12 mouse cellular contexts compared by ENCODE assay signal in genomic region chr4:116668145-116668544, GRCm38 (mm10). TPM values are rescaled to one million over a fixed set of nuclear protein-coding genes. Genes with fewer than 3 reads are reported as not detected.
A peak's percentile ranks its signal among the peaks of the same experiment; 100 is the strongest.
DNase-seq lines count a peak whose midpoint lies in the region; TF ChIP-seq lines count a peak whose summit lies in the region.
"Had no signal": no experiment of that assay in that cellular context is flagged by ENCODE, and none has a peak within 500 bp of the region (broad histone marks: within the 10 kb centered on the region; RNA-seq: fewer than 3 reads in every experiment).

No protein-coding gene starts in this region.

- no peaks in the 10 kb centered on the region for H3K27me3 ChIP-seq in CH12.LX (replicated peaks)
- H3K27me3 ChIP-seq: embryonic facial prominence, embryonic 15.5 days; limb, embryonic 12.5 days had no signal

- TF ChIP-seq EP300 in CH12.LX (IDR thresholded peaks at IDR 0.05; ENCODE audit: low read length), result peak; percentile 55; the same call in 1 of the 2 replicates

- in situ Hi-C loops in CH12.LX (cut with MboI; ENCODE audit: low pct_ligation_motif_present, low pct_unique_long_range_greater_than_20kb, low sequenced_read_pairs), result no loop called here

- H3K79me2 ChIP-seq in CH12.LX (replicated peaks; ENCODE audit: control insufficient read depth, extremely low read depth, insufficient read depth, poor library complexity, severe bottlenecking), result no peaks in the 10 kb centered on the region

- no peaks in the 10 kb centered on the region for H3K36me3 ChIP-seq in CH12.LX (replicated peaks in 1 of 2; ENCODE audit: control insufficient read depth in 1 of 2, insufficient read depth in 1 of 2, low read length in 1 of 2)
- H3K36me3 ChIP-seq: embryonic facial prominence, embryonic 15.5 days; limb, embryonic 12.5 days had no signal

- no peak overlapping the region; the same call in 1 of the 2 replicates for H3K27ac ChIP-seq in CH12.LX (ENCODE audit: insufficient read depth, low read depth)
- H3K27ac ChIP-seq: embryonic facial prominence, embryonic 15.5 days; limb, embryonic 12.5 days had no signal

- TF ChIP-seq RAD21 in CH12.LX (IDR thresholded peaks at IDR 0.05; ENCODE audit: low read depth, low read length), result no peak

- no peak for TF ChIP-seq CTCF in CH12.LX (conservative IDR thresholded peaks at IDR 0.05 in 1 of 2, IDR thresholded peaks at IDR 0.05 in 1 of 2; ENCODE audit: low read depth in 2 of 2, low read length in 2 of 2)

- DNase-seq in kidney, adult 9 months, result peak; percentile 56
- no peak for DNase-seq in kidney, postnatal 4 days
- DNase-seq in CH12.LX (ENCODE audit: extremely low read depth), result peak; percentile 58
- DNase-seq in fibroblast of lung, adult 2 months (ENCODE audit: low read depth), result peak; percentile 79
- DNase-seq in monocyte, adult 2 months (ENCODE audit: low read depth in 1 of 2, low spot score in 2 of 2), result peak; percentile 25 to 55
- no peak for DNase-seq in thymus, postnatal 0 days (ENCODE audit: low spot score)
- no peak for DNase-seq in urinary bladder, adult 2 months (ENCODE audit: low spot score)
- DNase-seq in retina, postnatal 1 day, result no peak
- DNase-seq: gastrocnemius, postnatal 10 days; midbrain, embryonic 14.5 days had no signal

- H3K9me3 ChIP-seq in CH12.LX (replicated peaks; ENCODE audit: low read length), result no peaks in the 10 kb centered on the region
- H3K9me3 ChIP-seq: embryonic facial prominence, embryonic 15.5 days; limb, embryonic 12.5 days had no signal

- H3K9ac ChIP-seq in CH12.LX (ENCODE audit: insufficient read depth, low read depth), result no peak overlapping the region
- H3K9ac ChIP-seq: embryonic facial prominence, embryonic 15.5 days; limb, embryonic 12.5 days had no signal

- dilution Hi-C loops in CH12.LX (cut with MboI; ENCODE audit: extremely low pct_ligation_motif_present, extremely low pct_unique_long_range_greater_than_20kb, low sequenced_read_pairs), result no loop called here

- H3K4me3 ChIP-seq in CH12.LX (replicated peaks in 1 of 3; ENCODE audit: low read depth in 2 of 3, low read length in 2 of 3, poor library complexity in 1 of 3), result no peak overlapping the region
- H3K4me3 ChIP-seq: embryonic facial prominence, embryonic 15.5 days; limb, embryonic 12.5 days had no signal

- no peak overlapping the region for H3K4me2 ChIP-seq in CH12.LX (ENCODE audit: insufficient read depth, low read depth, poor library complexity, severe bottlenecking)
- H3K4me2 ChIP-seq: embryonic facial prominence, embryonic 15.5 days; limb, embryonic 12.5 days had no signal

- TF ChIP-seq POLR2A in CH12.LX (IDR thresholded peaks at IDR 0.05; ENCODE audit: low read depth, low read length), result no peak

- peaks cover 9 to 18% of the 10 kb centered on the region in 2 experiments for H3K4me1 ChIP-seq in CH12.LX (ENCODE audit: control insufficient read depth in 1 of 2, insufficient read depth in 2 of 2)
- H3K4me1 ChIP-seq: embryonic facial prominence, embryonic 15.5 days; limb, embryonic 12.5 days had no signal

TF ChIP-seq in CH12.LX, 34 proteins besides CTCF, POLR2A, EP300 and RAD21:
- peak; percentile 3; the same call in 1 of the 2 replicates for TF ChIP-seq USF1 (IDR thresholded peaks at IDR 0.05; ENCODE audit: low read depth, low read length)
- TF ChIP-seq CHD1 (IDR thresholded peaks at IDR 0.05; ENCODE audit: low read depth, low read length), result no peak
- no peak for TF ChIP-seq GABPA (IDR thresholded peaks at IDR 0.05; ENCODE audit: insufficient replicate concordance, low read depth, low read length)
- TF ChIP-seq E2F4 (IDR thresholded peaks at IDR 0.05; ENCODE audit: insufficient replicate concordance, low read depth, low read length), result no peak
- TF ChIP-seq POLR2AphosphoS2 (IDR thresholded peaks at IDR 0.05; ENCODE audit: low read depth, low read length), result no peak
- no peak for TF ChIP-seq JUN (IDR thresholded peaks at IDR 0.05; ENCODE audit: insufficient read depth, low read depth, low read length)
- TF ChIP-seq TBP (conservative IDR thresholded peaks at IDR 0.05; ENCODE audit: low read depth, low read length), result no peak
- no peak for TF ChIP-seq MEF2A (IDR thresholded peaks at IDR 0.05; ENCODE audit: borderline replicate concordance, low read depth, low read length)
- no peak for TF ChIP-seq SMC3 (IDR thresholded peaks at IDR 0.05; ENCODE audit: low read depth, low read length)
- TF ChIP-seq ETS1 (conservative IDR thresholded peaks at IDR 0.05; ENCODE audit: low read depth, low read length), result peak; percentile 69
- TF ChIP-seq CHD2 (IDR thresholded peaks at IDR 0.05; ENCODE audit: low read length), result no peak
- TF ChIP-seq PAX5 (IDR thresholded peaks at IDR 0.05; ENCODE audit: low read length), result no peak
- TF ChIP-seq NELFE (IDR thresholded peaks at IDR 0.05; ENCODE audit: low read depth, low read length), result no peak
- no peak for TF ChIP-seq ZKSCAN1 (IDR thresholded peaks at IDR 0.05; ENCODE audit: borderline replicate concordance, low read depth, low read length)
- 0 out of 2 replicates have a peak, but pooled peaks have one; percentile 12 for TF ChIP-seq MYC (IDR thresholded peaks at IDR 0.05; ENCODE audit: low read depth, low read length)
- TF ChIP-seq ELF1 (IDR thresholded peaks at IDR 0.05; ENCODE audit: low read depth, low read length), result no peak
- TF ChIP-seq JUND (conservative IDR thresholded peaks at IDR 0.05; ENCODE audit: low read depth, low read length), result 0 out of 2 replicates have a peak, but pooled peaks have one; percentile 13
- TF ChIP-seq MXI1 (IDR thresholded peaks at IDR 0.05; ENCODE audit: low read depth, low read length), result 0 out of 2 replicates have a peak, but pooled peaks have one; percentile 53
- TF ChIP-seq USF2 (conservative IDR thresholded peaks at IDR 0.05; ENCODE audit: low read depth, low read length), result no peak
- TF ChIP-seq ZMIZ1 (IDR thresholded peaks at IDR 0.05; ENCODE audit: low read depth, low read length), result no peak
- peak; percentile 47; the same call in 1 of the 2 replicates for TF ChIP-seq RCOR1 (conservative IDR thresholded peaks at IDR 0.05; ENCODE audit: low read depth, low read length)
- TF ChIP-seq ZNF384 (IDR thresholded peaks at IDR 0.05; ENCODE audit: low read depth, low read length), result peak; percentile 41; the same call in 1 of the 2 replicates
- no peak for TF ChIP-seq HCFC1 (IDR thresholded peaks at IDR 0.05; ENCODE audit: low read depth, low read length)
- TF ChIP-seq MAX (IDR thresholded peaks at IDR 0.05; ENCODE audit: low read length), result peak; percentile 73
- no peak for TF ChIP-seq KAT2A (IDR thresholded peaks at IDR 0.05; ENCODE audit: insufficient replicate concordance, low read length)
- no peak for TF ChIP-seq MAFK (IDR thresholded peaks at IDR 0.05; ENCODE audit: insufficient replicate concordance, low read length)
- no peak for TF ChIP-seq IRF4 (IDR thresholded peaks at IDR 0.05; ENCODE audit: low read depth, low read length)
- TF ChIP-seq TCF12 (IDR thresholded peaks at IDR 0.05; ENCODE audit: low read depth, low read length), result 0 out of 2 replicates have a peak, but pooled peaks have one; percentile 40
- TF ChIP-seq BHLHE40 (IDR thresholded peaks at IDR 0.05; ENCODE audit: low read depth, low read length), result peak; percentile 93
- no peak for TF ChIP-seq UBTF (IDR thresholded peaks at IDR 0.05; ENCODE audit: low read depth, low read length)
- TF ChIP-seq MAZ (IDR thresholded peaks at IDR 0.05; ENCODE audit: low read depth, low read length), result no peak
- no peak for TF ChIP-seq NRF1 (IDR thresholded peaks at IDR 0.05; ENCODE audit: low read depth, low read length)
- TF ChIP-seq ZC3H11A (IDR thresholded peaks at IDR 0.05; ENCODE audit: low read depth, low read length), result no peak
- 0 out of 2 replicates have a peak, but pooled peaks have one; percentile 39 for TF ChIP-seq SIN3A (IDR thresholded peaks at IDR 0.05; ENCODE audit: low read length)

RNA-seq across cellular contexts. Expression of gene Akr1a1, which starts 16.7 kb away (rescaled TPM):
- total RNA-seq in CH12.LX (2012; rRNA removed) (347 and 373 TPM in 2 replicates), CH12.LX (2014; rRNA removed) (517 and 533 TPM in 2 replicates)
- 450 and 470 TPM in 2 replicates for polyA plus RNA-seq in CH12.LX (2012; ENCODE audit: insufficient read length, low read depth)
- polyA plus RNA-seq in thymus, postnatal 0 days (2015; fragmentation: Nextera tagmentation; extraction: Ambion mirVana), result 624 and 637 TPM in 2 replicates
- polyA plus RNA-seq in urinary bladder, adult 2 months (2012; rRNA removed), result 520 and 554 TPM in 2 replicates

RNA-seq across cellular contexts. Expression of gene Prdx1, which starts 17.2 kb away (rescaled TPM):
- 269 and 378 TPM in 2 replicates for total RNA-seq in CH12.LX (2012; rRNA removed)
- total RNA-seq in CH12.LX (2014; rRNA removed), result 1,274 and 1,469 TPM in 2 replicates
- 934 and 1,078 TPM in 2 replicates for polyA plus RNA-seq in CH12.LX (2012; ENCODE audit: insufficient read length, low read depth)
- polyA plus RNA-seq in thymus, postnatal 0 days (2015; fragmentation: Nextera tagmentation; extraction: Ambion mirVana), result 1,118 and 1,206 TPM in 2 replicates
- polyA plus RNA-seq in urinary bladder, adult 2 months (2012; rRNA removed), result 456 and 471 TPM in 2 replicates

RNA-seq across cellular contexts. Expression of gene Mmachc, which starts 40.1 kb away (rescaled TPM):
- 10.0 and 10.5 TPM in 2 replicates for total RNA-seq in CH12.LX (2012; rRNA removed)
- 28.2 and 32.1 TPM in 2 replicates for total RNA-seq in CH12.LX (2014; rRNA removed)
- 15.4 and 15.5 TPM in 2 replicates for polyA plus RNA-seq in CH12.LX (2012; ENCODE audit: insufficient read length, low read depth)
- polyA plus RNA-seq in thymus, postnatal 0 days (2015; fragmentation: Nextera tagmentation; extraction: Ambion mirVana), result 12.0 and 13.6 TPM in 2 replicates
- polyA plus RNA-seq in urinary bladder, adult 2 months (2012; rRNA removed), result 16.8 and 18.0 TPM in 2 replicates

RNA-seq across cellular contexts. Expression of gene Ccdc163, which starts 40.2 kb away (rescaled TPM):
- total RNA-seq in CH12.LX (2012; rRNA removed) (15.3 and 19.9 TPM in 2 replicates), CH12.LX (2014; rRNA removed) (18.1 and 20.2 TPM in 2 replicates)
- polyA plus RNA-seq in CH12.LX (2012; ENCODE audit: insufficient read length, low read depth), result 27.6 and 27.9 TPM in 2 replicates
- polyA plus RNA-seq in thymus, postnatal 0 days (2015; fragmentation: Nextera tagmentation; extraction: Ambion mirVana), result 21.5 and 23.7 TPM in 2 replicates
- polyA plus RNA-seq in urinary bladder, adult 2 months (2012; rRNA removed), result 41.4 and 63.0 TPM in 2 replicates

RNA-seq across cellular contexts. Expression of gene Nasp, which starts 40.4 kb away (rescaled TPM):
- total RNA-seq in CH12.LX (2012; rRNA removed) (139 and 186 TPM in 2 replicates), CH12.LX (2014; rRNA removed) (308 and 390 TPM in 2 replicates)
- 347 and 399 TPM in 2 replicates for polyA plus RNA-seq in CH12.LX (2012; ENCODE audit: insufficient read length, low read depth)
- polyA plus RNA-seq in thymus, postnatal 0 days (2015; fragmentation: Nextera tagmentation; extraction: Ambion mirVana), result 110 and 118 TPM in 2 replicates
- polyA plus RNA-seq in urinary bladder, adult 2 months (2012; rRNA removed), result 10.2 and 11.7 TPM in 2 replicates

Comparison
In these comparisons a context has a peak if more than half of its experiments do, and no peak if none do; other contexts are left out.
1. DNase-seq: peak in kidney, adult 9 months (single experiment), CH12.LX (single experiment), fibroblast of lung, adult 2 months (single experiment) and monocyte, adult 2 months (2 of 2); none in kidney, postnatal 4 days (0 of 2), thymus, postnatal 0 days (single experiment), urinary bladder, adult 2 months (single experiment) and retina, postnatal 1 day (single experiment).